Mouse (Mus musculus): ENCODE data around the gene Nprl2.

The Nprl2 gene

GRCm38 (mm10) chr9:107541474-107542351 lies at the start of gene Nprl2, which contains the start of gene Cyb561d2:
Gene Nprl2, plus strand, starts transcription at chr9:107542226.
Gene Cyb561d2, minus strand, starts transcription at chr9:107542193.
- DNase-seq: peak; percentile 89

- no peak for DNase-seq
Measured at GRCm38 (mm10) chr9:107493511-107493910, 48.5 kb upstream of the Nprl2 start.

DNA sequence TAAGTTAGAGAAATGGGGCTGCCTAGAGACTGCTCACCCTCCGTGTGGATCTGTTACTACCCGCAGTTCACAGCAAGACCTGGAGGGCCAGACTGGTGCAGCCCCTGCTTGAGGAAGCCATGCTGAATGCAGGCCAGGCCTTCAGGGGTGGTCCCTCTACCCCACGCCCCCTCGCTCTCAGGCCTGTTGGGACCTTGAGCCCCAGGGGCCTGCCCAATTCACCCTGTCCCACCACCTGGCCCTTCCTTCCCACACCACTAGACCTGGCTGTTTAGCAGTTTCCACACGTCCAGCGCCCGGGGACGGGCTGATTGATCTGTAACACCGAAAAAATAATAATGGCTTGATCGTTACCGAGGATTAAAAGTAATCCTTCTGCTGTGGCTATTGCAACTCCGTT lies 47.8 kb upstream of the Nprl2 start:
- DNase-seq: no peak

GRCm38 (mm10) chr9:107496359-107496758 lies 45.7 kb upstream of the Nprl2 start:
- DNase-seq: no peak

- no peak for DNase-seq
Measured at GRCm38 (mm10) chr9:107500708-107501286, 41.2 kb upstream of the Nprl2 start.

GRCm38 (mm10) chr9:107502131-107502846 lies 39.7 kb upstream of the Nprl2 start:
- no peak for DNase-seq

GRCm38 (mm10) chr9:107504662-107505537 lies 37.1 kb upstream of the Nprl2 start:
- DNase-seq: no peak

DNA sequence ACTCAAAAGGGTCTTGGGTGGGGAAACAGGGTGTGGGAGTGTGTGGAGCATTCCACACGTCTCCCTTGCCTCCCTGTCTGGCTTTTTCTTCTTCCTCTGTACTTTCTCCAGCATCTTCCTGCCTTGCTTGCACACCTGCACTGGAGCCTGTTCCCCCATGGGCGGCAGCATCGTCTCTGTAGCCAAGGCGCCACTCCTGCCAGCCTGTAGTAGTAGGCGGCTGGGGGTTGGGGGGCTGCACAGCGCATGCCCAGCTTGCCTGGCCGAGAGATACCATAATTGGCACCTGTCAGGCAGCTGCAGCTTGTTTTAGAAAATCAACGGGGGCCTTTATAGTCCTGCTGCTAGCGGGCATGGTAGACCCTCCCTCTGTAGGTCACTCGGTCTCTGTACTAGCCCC lies 33.8 kb upstream of the Nprl2 start:
- DNase-seq: peak; percentile 71

GRCm38 (mm10) chr9:107510384-107511100 lies 31.5 kb upstream of the Nprl2 start:
- DNase-seq: no peak

DNA sequence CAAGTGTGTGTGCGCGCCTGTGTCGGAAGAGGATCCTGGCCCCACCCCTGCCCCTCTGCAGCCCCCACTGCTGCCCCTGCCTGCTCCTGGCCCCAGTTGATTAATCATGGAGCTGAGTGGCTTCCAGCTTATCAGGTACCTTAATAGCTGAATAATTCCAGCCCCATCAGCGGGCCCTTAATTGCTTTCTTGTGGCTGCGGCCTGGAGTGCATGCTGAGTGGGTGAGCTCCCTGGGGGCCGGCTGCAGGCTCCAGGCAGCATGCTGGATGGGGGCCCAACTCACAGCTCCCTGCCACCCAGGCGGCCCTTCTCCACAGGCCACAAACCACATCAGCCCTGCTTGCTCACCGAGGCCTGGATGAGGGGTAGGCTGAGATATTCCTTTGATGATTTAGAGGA lies 30.6 kb upstream of the Nprl2 start:
- no peak for DNase-seq

- DNase-seq: no peak
Measured at GRCm38 (mm10) chr9:107512326-107512725, 29.7 kb upstream of the Nprl2 start.

DNA sequence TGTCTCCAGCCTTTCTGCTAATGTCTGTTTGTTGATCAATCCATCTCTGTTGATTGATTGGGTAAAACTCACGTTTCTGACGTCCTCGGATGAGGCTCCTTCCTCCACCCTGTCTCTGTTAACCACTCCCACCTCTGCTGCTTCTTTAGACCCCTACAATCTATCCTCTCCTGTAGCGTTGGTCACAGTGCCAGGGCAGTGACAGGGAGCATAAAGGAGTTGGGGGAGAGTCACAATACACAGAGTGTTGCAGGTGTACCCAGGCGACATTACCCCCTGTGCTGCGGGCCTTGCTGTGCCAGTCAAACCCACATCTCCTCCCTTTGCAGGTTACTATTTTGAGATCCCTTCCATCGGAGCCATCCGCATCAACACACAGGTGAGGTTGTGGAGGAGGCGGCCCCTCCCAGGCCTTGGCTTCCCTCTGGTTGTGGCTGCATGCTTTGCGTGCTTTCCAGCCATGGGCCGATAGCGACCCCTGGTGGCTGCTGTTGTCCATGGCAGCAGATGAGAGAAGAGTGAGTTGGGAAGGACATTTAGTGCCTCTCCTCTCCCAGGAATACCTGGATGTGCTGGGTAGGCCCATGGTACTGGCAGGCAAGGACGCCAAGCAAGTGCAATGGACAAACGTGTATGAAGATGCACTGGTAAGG lies 27.6 kb upstream of the Nprl2 start:
- DNase-seq: peak; percentile 90

GRCm38 (mm10) chr9:107520331-107520730 lies 21.7 kb upstream of the Nprl2 start:
- no peak for DNase-seq

DNA sequence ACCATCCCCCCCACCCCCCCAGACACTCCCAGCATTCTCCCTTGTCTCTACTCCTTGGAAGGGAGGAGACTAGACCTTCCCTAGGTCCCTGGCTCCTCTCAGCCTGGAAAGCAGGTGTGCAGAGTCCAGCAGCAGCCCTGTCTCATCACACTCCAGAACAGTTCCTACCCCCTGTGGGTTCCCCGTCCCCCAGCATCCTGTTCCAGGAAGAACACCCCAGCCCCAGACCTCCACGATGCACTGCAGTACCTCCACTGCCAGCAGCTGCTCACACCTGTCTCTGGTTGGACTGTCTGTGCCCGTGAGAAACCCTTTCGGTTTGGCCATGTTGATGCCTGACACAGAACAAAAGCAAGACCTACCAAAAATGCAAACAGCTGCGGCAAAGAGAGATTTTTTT lies 20.8 kb upstream of the Nprl2 start:
- no peak for DNase-seq

DNA sequence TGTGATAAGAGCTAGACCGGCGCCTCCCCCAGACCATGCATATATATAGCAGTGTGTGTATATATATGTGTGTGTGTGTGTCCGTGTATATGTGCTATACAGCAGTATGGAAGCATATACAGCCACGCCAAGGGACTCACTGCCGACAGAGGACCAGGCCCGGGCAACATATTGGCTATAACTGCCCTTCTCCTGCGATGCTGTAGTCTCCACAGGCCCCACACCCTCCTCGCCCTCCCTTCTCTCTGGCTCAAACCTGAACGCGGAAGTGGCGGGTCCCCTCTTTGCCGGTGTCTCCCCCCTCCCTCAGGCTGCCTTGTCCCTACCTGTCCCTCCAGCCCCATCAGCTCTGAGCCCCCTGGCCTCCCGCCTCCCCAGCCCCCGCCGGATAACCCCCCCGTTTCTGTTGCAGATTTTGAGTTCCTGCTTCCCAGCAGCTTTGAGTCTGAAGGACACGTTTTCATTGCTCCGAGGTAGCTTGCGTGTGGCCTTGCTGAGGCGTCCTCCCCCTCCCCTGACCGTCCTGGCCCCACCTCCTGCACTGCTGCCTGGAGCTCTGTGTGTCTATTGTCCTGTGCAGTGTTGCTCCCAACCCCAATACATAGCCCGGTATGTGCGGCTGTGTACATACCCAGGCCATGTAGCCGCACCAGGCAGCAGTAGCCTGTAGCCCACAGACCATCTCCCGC lies 20.2 kb upstream of the Nprl2 start:
- DNase-seq: no peak

GRCm38 (mm10) chr9:107522400-107522711 lies 19.7 kb upstream of the Nprl2 start:
- DNase-seq: no peak

DNA sequence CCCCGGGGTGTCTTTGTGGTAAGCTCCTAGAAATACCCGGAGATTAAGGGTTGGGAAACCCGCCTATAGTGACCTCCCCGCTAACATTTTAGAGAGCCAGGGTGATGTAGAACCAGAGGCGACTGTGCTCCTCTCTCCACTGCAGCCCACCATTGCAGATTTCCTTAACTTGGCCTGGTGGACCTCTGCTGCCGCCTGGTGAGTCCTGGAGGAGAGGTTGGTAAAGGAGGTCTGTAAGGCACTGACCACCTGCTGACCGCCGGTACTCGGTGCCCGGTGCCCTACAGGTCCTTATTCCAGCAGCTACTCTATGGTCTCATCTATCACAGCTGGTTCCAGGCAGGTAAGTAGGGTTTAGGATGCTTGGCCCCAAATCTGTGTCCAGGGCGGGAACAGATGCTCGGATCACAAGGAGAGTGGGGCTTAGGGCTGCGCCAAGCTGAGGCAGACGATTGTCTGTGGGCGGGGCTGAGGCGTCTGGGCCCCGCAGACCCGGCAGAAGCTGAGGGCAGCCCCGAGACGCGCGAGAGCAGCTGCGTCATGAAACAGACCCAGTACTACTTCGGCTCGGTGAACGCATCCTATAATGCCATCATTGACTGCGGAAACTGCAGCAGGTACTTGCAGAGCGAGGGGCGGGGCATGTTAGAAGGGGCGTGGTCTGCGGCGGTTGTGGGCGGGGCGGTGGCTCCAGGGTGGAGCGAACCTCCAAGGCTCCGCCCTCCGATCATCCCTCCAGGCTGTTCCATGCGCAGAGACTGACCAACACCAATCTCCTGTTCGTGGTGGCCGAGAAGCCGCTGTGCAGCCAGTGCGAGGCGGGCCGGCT lies 15.6 kb upstream of the Nprl2 start:
- DNase-seq: peak; percentile 75

DNA sequence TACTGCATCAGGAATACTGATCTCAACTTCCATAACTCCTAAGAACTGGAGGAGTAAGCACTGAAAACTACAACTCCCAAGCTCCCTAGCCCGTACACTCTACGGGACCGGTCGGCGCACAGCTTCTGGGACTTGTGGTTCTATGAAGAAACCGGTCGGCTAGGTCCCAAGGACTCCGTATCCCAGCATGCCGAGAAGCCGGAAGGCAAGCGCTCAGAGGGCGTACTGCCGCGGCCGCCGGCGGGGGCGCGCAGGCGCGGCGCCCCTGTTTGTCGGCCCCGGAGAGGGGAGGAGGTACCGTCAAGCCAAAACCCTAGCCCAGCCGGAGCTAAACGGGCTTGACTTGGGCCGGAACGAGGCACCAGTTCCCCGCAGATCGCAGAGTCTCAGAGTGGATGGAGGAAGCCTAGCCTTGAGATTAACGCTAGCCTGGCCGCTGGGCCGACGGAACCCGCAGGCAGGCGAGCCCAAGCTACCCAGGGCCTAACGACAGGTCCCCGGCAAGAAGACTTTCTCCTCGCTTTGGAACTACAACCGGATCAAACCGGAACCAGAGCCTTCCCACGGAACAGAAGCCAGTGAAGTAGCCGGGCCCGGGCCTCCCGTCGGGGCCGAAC lies 8.1 kb upstream of the Nprl2 start, which contains the start of gene Tmem115:
TSS of gene Tmem115 (plus strand) at position 155 of the 617 bp plus-strand sequence.
- DNase-seq: peak; percentile 88

DNA sequence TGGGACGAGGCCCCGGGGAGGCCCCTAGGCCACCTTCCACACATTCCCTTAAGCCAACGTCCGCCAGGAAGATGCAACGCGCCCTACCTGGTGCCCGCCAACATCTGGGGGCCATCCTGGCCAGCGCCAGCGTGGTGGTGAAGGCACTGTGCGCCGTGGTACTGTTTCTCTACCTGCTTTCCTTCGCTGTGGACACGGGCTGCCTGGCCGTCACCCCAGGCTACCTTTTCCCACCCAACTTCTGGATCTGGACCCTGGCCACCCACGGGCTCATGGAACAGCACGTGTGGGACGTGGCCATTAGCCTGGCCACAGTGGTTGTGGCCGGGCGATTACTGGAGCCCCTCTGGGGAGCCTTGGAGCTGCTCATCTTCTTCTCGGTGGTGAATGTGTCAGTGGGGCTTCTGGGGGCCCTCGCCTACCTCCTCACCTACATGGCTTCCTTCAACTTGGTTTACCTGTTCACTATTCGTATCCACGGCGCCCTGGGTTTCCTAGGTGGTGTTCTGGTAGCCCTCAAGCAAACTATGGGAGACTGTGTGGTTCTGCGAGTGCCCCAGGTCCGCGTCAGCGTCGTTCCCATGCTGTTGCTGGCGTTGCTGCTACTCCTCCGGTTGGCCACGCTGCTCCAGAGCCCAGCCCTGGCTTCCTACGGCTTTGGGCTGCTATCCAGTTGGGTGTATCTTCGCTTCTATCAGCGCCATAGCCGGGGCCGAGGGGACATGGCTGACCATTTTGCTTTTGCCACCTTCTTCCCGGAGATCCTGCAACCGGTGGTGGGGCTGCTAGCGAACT lies 7.4 kb upstream of the Nprl2 start:
- no peak for DNase-seq
